Mouse (Mus musculus) heart, postnatal 25 days (tissue): ENCODE data around the gene Slc28a3. TPM values are rescaled to one million over a fixed set of nuclear protein-coding genes. Genes with fewer than 3 reads are reported as not detected.

Experiments
- DNase-seq: peaks from one replicate; pipeline ENCODE4 v3.0.0; 2022; ENCODE audit warnings: low spot score
- intact Hi-C: fragments of 180-260 bp; cut with DNase I; formaldehyde crosslinking; loops from one replicate; pipeline ENCODE4 v1.15.1; 2025
- total RNA-seq, 2 experiments: library from RNA; stranded (reverse); gene quantifications; 2 replicates each; pipeline ENCODE4 v1.2.3; 2021

The Slc28a3 gene
- total RNA-seq, 2 experiments from 2014 or later = not detected

GRCm38 (mm10) chr13:58587962-58588361 lies 22.7 kb downstream of the Slc28a3 start:
- intact Hi-C loops = loop anchor here (2.0 to 5.0 kb wide), 2 partner anchors 299 to 431 kb away; partner anchors contain the start of gene Idnk
- no peak for DNase-seq

- DNase-seq = no peak
- intact Hi-C loops = no loop called here
Measured at GRCm38 (mm10) chr13:58566181-58566580, 44.5 kb downstream of the Slc28a3 start.

- no peak for DNase-seq
Measured at GRCm38 (mm10) chr13:58560497-58561138, 50.1 kb downstream of the Slc28a3 start.

GRCm38 (mm10) chr13:58558216-58558615 lies 52.5 kb downstream of the Slc28a3 start:
- intact Hi-C loops = no loop called here
- no peak for DNase-seq

More at GRCm38 (mm10) chr13:58560497-58561138, 50.1 kb downstream of the Slc28a3 start:
- intact Hi-C loops = no loop called here

GRCm38 (mm10) chr13:58556018-58556417 lies 54.7 kb downstream of the Slc28a3 start:
- no peak for DNase-seq
- intact Hi-C loops = no loop called here

- intact Hi-C loops = no loop called here
- DNase-seq = no peak
Measured at GRCm38 (mm10) chr13:58555561-58555960, 55.1 kb downstream of the Slc28a3 start.

- intact Hi-C loops = no loop called here
- DNase-seq = no peak
Measured at GRCm38 (mm10) chr13:58551924-58552323, 58.8 kb downstream of the Slc28a3 start.

GRCm38 (mm10) chr13:58547570-58547969 lies 63.1 kb downstream of the Slc28a3 start:
- DNase-seq = no peak
- intact Hi-C loops = no loop called here

GRCm38 (mm10) chr13:58543688-58544408 lies 66.8 kb downstream of the Slc28a3 start:
- DNase-seq = no peak
- intact Hi-C loops = loop anchor here (1.0 to 5.0 kb wide), 4 partner anchors 132 to 385 kb away; partner anchors contain the start of gene 2210016F16Rik

- peak; percentile 35 for DNase-seq
- intact Hi-C loops = loop anchor here (1.0 to 5.0 kb wide), 4 partner anchors 131 to 384 kb away; partner anchors contain the start of gene 2210016F16Rik
Measured at GRCm38 (mm10) chr13:58543066-58543465, 67.6 kb downstream of the Slc28a3 start.

- DNase-seq = no peak
- intact Hi-C loops = loop anchor here (1.0 to 5.0 kb wide), 4 partner anchors 130 to 384 kb away; partner anchors contain the start of gene 2210016F16Rik
Measured at GRCm38 (mm10) chr13:58542601-58543041, 68.1 kb downstream of the Slc28a3 start.

GRCm38 (mm10) chr13:58542167-58542566 lies 68.5 kb downstream of the Slc28a3 start:
- intact Hi-C loops = loop anchor here (2.0 to 5.0 kb wide), 3 partner anchors 130 to 383 kb away; partner anchors contain the start of gene 2210016F16Rik
- no peak for DNase-seq

- intact Hi-C loops = loop anchor here (2.0 to 5.0 kb wide), 3 partner anchors 129 to 383 kb away; partner anchors contain the start of gene 2210016F16Rik
- no peak for DNase-seq
Measured at GRCm38 (mm10) chr13:58541620-58542019, 69.1 kb downstream of the Slc28a3 start.

GRCm38 (mm10) chr13:58538966-58539365 lies 71.7 kb downstream of the Slc28a3 start:
- DNase-seq = no peak
- intact Hi-C loops = no loop called here

GRCm38 (mm10) chr13:58538366-58538765 lies 72.3 kb downstream of the Slc28a3 start:
- intact Hi-C loops = no loop called here
- DNase-seq = no peak

GRCm38 (mm10) chr13:58537916-58538233 lies 72.8 kb downstream of the Slc28a3 start:
- intact Hi-C loops = no loop called here
- no peak for DNase-seq

GRCm38 (mm10) chr13:58537232-58537915 lies 73.3 kb downstream of the Slc28a3 start:
- DNase-seq = no peak
- intact Hi-C loops = no loop called here

GRCm38 (mm10) chr13:58536466-58537231 lies 74.0 kb downstream of the Slc28a3 start:
- no peak for DNase-seq
- intact Hi-C loops = no loop called here

- DNase-seq = no peak
- intact Hi-C loops = no loop called here
Measured at GRCm38 (mm10) chr13:58535321-58535720, 75.4 kb downstream of the Slc28a3 start.

GRCm38 (mm10) chr13:58534861-58535260 lies 75.8 kb downstream of the Slc28a3 start:
- intact Hi-C loops = no loop called here
- no peak for DNase-seq
